Mouse (Mus musculus) bone marrow macrophage, adult 2 months (primary cell): ENCODE data around the gene Sec16b.

ENCODE experiments used
- CTCF ChIP-seq: IDR thresholded peaks from 2 replicates; pipeline ENCODE4 v1.5.1; 2012; ENCODE audit warnings: low read depth, mild to moderate bottlenecking, low read length, moderate library complexity
- POLR2A ChIP-seq: IDR thresholded peaks from 2 replicates; pipeline ENCODE4 v1.6.1; 2012; ENCODE audit warnings: mild to moderate bottlenecking, low read depth, low read length, borderline replicate concordance

DNA sequence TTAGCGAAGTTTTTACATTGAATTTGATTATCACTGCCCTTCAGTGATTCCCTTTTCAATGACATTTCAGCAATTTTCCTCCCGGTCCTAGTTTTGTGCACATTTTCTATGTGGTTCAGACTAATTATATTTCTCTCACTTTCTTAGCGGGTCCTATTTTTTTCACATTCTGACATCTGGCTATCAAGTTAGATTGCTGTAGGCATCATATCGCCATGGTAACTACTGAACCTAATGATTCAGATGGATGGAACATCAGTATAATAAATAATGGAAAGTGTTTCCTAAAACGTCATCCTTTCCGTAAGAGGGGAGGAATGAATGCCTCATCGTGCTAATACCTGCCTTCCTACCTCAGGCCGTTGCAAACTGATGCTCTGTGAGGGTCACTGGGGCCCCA, 61.3 kb downstream of the Sec16b start:
- TF ChIP-seq POLR2A (no peak), CTCF (no peak)
